Mouse (Mus musculus) C2C12 (cell line): ENCODE results near the gene Cxcr2.

Experiments
- CTCF ChIP-seq: IDR thresholded peaks from one replicate; pipeline ENCODE4 v1.5.1; 2011; ENCODE audit not compliant: control insufficient read depth, insufficient read depth, insufficient read length
- MYOD1 ChIP-seq: IDR thresholded peaks from one replicate; pipeline ENCODE4 v1.6.1; 2011; ENCODE audit warnings: low read depth; ENCODE audit not compliant: control insufficient read depth, insufficient read length
- MYOG ChIP-seq: IDR thresholded peaks from one replicate; pipeline ENCODE4 v1.6.1; 2011; ENCODE audit not compliant: control insufficient read depth, insufficient read length; ENCODE audit errors: extremely low read depth
- USF1 ChIP-seq: IDR thresholded peaks from one replicate; pipeline ENCODE4 v1.6.1; 2011; ENCODE audit warnings: low read depth, mild to moderate bottlenecking, control low read depth, moderate library complexity

GRCm38 (mm10) chr1:74199046-74199445 is 45.3 kb downstream of the Cxcr2 start:
- TF ChIP-seq CTCF (no peak), USF1 (no peak), MYOG (no peak), MYOD1 (no peak)
